Mouse (Mus musculus): Measurements from ENCODE around the gene Rab30. TPM values are rescaled to one million over a fixed set of nuclear protein-coding genes. Genes with fewer than 3 reads are reported as not detected.

The Rab30 gene
- 5.0 and 5.2 TPM in 2 replicates for polyA plus RNA-seq (2015; fragmentation: Nextera tagmentation; extraction: Ambion mirVana)

DNA sequence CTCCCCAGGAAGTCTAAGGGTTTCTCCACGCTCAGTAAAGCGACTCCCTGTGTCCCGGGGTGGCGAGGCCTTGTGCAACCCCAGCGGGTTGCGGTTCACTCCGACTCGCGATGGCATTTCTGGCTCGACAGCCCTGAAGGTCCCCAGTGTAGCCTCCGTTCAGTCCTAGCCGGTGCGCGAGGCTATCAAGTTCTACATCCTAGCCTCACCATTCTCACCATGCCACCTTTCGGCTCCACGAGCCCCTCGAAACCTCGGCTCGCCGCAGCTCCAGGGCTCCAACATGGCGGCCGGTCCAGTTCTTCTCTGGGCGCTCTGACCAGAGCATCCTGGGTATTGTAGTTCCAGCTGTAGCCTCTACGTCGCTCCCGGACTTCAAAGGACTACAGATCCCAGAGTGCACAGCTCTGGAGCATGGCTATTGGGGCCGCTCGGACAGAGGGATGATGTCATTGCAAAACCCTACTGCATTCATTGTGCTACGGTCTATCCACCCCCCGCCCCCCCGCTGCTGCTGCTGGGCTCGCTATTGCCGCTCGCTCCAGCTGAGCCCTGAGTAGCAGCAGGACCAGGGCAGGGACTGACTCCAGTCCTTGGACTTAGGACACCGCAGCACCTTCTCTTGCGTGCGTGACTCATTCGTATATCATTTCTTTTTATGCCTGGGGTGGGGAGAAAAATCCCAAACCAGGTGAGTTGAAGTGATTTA is at the start of gene Rab30:
Gene Rab30 (plus strand): TSS at position 452 of the 709 bp plus-strand sequence.
- WGBS (ENCODE audit: insufficient replicate concordance), result under 1% methylated on average over 38 of the region's 38 CpGs
- H3K27ac ChIP-seq (replicated peaks), result peak within 1 kb of the TSS; percentile 84
- H3K9me3 ChIP-seq (replicated peaks), result no peaks in the 10 kb centered on the region
- peaks cover 25% of the 10 kb centered on the region for H3K36me3 ChIP-seq (replicated peaks)
- H3K4me1 ChIP-seq (replicated peaks), result peaks cover 38% of the 10 kb centered on the region
- H3K4me3 ChIP-seq (replicated peaks), result peak within 1 kb of the TSS; percentile 87
- H3K9ac ChIP-seq, result peak within 1 kb of the TSS; percentile 85
- peaks cover 19% of the 10 kb centered on the region; the same call in 1 of the 2 replicates for H3K27me3 ChIP-seq
- peak within 1 kb of the TSS; percentile 94 for H3K4me2 ChIP-seq
- peak; percentile 99 for ATAC-seq (ENCODE audit: insufficient read depth)

DNA sequence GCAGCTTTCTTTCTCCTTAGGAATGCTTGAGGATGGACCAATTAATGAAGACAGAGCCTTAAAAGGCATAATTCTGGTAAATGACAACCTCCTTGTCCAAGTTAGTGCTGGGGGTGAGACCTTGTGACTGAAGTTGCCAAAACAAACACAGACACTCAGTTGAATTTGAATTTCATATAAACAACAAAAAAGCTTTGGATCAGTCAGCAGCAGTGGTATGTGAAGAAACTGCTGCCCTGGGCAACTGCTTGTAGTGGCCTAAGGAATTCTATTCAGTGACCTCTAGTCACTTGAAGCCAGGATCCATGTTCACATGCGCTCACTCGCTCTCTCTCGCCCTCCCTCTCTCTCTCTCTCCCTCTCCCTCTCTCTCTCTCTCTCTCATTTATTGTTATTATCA is 45.0 kb upstream of the Rab30 start:
- Histone ChIP-seq H3K9ac (no peak overlapping the region), H3K27me3 (no peaks in the 10 kb centered on the region), H3K4me2 (no peak overlapping the region), H3K4me1 (replicated peaks) (no peaks in the 10 kb centered on the region), H3K9me3 (replicated peaks) (no peaks in the 10 kb centered on the region), H3K36me3 (replicated peaks) (no peaks in the 10 kb centered on the region), H3K4me3 (replicated peaks) (no peak overlapping the region), H3K27ac (replicated peaks) (no peak overlapping the region)
- WGBS (ENCODE audit: insufficient replicate concordance), result 76% methylated on average over 3 of the region's 3 CpGs
- ATAC-seq (ENCODE audit: insufficient read depth), result no peak

DNA sequence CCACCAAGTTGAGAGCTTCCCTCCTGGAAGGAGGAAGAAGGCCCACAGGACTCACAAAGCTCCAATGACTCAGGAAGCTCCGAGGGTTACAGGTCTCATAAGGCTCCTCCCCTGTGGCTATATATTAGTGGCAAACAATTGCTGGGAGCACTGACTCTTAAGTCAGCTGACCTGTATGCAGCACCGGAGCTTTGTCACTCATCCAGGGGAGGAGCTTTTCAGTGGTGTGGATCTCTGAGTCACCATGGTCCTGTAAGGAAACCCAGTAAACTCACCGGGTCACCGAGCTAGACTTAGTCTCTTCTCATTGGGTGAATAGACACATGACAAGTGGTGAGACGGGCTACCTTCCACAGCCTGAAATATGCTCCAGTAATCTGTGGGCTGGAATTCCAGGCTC is 42.6 kb upstream of the Rab30 start:
- Histone ChIP-seq H3K36me3 (replicated peaks) (no peaks in the 10 kb centered on the region), H3K9ac (no peak overlapping the region), H3K27me3 (no peaks in the 10 kb centered on the region), H3K4me3 (replicated peaks) (no peak overlapping the region), H3K9me3 (replicated peaks) (no peaks in the 10 kb centered on the region), H3K27ac (replicated peaks) (no peak overlapping the region), H3K4me1 (replicated peaks) (no peaks in the 10 kb centered on the region), H3K4me2 (no peak overlapping the region)
- WGBS (ENCODE audit: insufficient replicate concordance), result 49% methylated on average over 5 of the region's 5 CpGs
- no peak for ATAC-seq (ENCODE audit: insufficient read depth)

DNA sequence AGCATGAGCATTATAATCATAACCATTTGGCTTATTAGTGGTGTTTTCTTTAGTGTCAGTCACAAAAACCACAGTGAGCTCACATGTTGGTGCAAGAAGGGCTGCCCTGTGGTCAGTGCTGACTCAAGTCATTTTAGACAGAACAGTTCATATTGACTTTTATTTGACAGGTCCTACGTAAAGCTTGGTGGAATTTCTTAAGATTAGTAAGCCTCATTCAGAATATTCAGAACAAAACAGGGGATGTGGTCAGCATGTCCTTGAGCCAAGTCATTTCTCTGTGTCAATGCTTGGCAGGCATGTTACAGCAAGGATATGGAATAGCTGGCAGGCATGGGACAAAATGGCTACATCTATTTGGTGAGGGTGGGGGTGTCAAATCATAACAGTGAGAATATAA is 37.7 kb upstream of the Rab30 start:
- no peaks in the 10 kb centered on the region for H3K36me3 ChIP-seq (replicated peaks)
- H3K4me1 ChIP-seq (replicated peaks), result no peaks in the 10 kb centered on the region
- no peaks in the 10 kb centered on the region for H3K27me3 ChIP-seq
- WGBS (ENCODE audit: insufficient replicate concordance), result 56% methylated on average over 1 of the region's 1 CpGs
- H3K9me3 ChIP-seq (replicated peaks), result no peaks in the 10 kb centered on the region
- H3K4me2 ChIP-seq, result no peak overlapping the region
- ATAC-seq (ENCODE audit: insufficient read depth), result no peak
- H3K4me3 ChIP-seq (replicated peaks), result no peak overlapping the region
- H3K9ac ChIP-seq, result no peak overlapping the region
- no peak overlapping the region for H3K27ac ChIP-seq (replicated peaks)

DNA sequence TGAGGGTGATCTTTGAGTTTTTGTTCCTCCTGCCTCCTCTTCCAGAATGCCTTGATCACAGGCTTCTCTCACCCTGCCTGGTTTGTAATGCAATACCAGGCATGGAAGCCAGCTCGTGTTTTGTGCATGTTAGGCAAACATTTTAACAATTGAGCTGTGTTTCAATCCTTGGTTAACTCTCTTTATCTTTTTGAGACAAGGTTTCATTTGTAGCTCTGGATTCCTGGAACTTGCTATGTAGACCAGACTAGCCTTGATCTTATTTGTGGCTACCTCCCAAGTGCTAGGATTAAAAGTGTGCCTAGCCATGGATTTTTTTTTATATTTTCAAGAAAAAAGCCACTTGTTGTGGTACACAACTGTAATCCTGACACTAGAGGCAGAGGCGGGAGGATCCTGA is 35.9 kb upstream of the Rab30 start:
- Histone ChIP-seq H3K27ac (replicated peaks) (no peak overlapping the region), H3K4me2 (no peak overlapping the region), H3K9me3 (replicated peaks) (no peaks in the 10 kb centered on the region), H3K27me3 (no peaks in the 10 kb centered on the region), H3K4me3 (replicated peaks) (no peak overlapping the region), H3K4me1 (replicated peaks) (no peaks in the 10 kb centered on the region), H3K36me3 (replicated peaks) (no peaks in the 10 kb centered on the region), H3K9ac (no peak overlapping the region)
- no peak for ATAC-seq (ENCODE audit: insufficient read depth)
- 50% methylated on average over 2 of the region's 2 CpGs for WGBS (ENCODE audit: insufficient replicate concordance)

DNA sequence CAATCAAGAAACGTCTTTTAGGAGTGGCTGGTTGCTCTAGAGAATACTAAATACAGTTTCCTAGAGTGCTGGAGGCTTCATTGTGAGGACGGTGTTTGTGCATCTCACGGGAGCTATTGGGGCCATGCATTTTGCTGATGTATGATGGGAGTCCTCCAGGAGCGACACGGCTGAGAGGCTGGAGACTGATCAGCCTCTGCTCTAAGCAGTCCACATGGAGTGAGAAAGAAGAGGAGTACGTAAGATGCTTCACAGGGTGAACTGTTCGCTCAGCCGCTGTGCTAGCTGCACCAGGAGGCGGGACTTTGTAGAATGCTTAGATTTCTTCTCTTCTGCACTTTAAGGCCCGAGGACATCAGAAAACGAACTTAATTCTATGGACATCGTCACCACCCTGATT is 34.7 kb upstream of the Rab30 start:
- Histone ChIP-seq H3K9me3 (replicated peaks) (no peaks in the 10 kb centered on the region), H3K9ac (no peak overlapping the region), H3K4me3 (replicated peaks) (no peak overlapping the region), H3K27ac (replicated peaks) (no peak overlapping the region), H3K36me3 (replicated peaks) (no peaks in the 10 kb centered on the region), H3K4me1 (replicated peaks) (no peaks in the 10 kb centered on the region), H3K4me2 (no peak overlapping the region), H3K27me3 (0 out of 2 replicates have a peak, but pooled peaks cover 3% of the 10 kb centered on the region)
- no peak for ATAC-seq (ENCODE audit: insufficient read depth)
- WGBS (ENCODE audit: insufficient replicate concordance), result 67% methylated on average over 12 of the region's 12 CpGs

DNA sequence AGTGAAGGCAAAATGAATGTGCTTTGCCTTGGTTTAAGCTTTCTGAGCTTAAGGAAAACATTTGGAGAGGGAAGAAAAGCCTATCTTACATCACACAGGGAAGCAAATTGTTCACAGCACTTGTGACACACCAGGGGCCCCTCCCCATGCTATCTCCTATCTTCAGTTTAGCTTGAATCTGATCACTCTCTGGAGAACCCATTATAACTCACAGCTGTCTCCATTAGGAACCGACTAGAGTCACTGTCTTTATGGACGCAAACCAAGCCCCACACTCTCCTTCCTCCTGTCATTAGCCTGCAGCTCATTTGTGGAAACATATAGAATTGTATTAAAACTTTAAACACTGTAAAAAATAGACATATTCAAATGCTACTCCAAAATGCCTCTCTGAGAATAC is 31.8 kb upstream of the Rab30 start:
- 46% methylated on average over 2 of the region's 2 CpGs for WGBS (ENCODE audit: insufficient replicate concordance)
- no peak overlapping the region for H3K4me2 ChIP-seq
- no peak overlapping the region for H3K4me3 ChIP-seq (replicated peaks)
- ATAC-seq (ENCODE audit: insufficient read depth), result no peak
- no peaks in the 10 kb centered on the region for H3K36me3 ChIP-seq (replicated peaks)
- H3K9me3 ChIP-seq (replicated peaks), result no peaks in the 10 kb centered on the region
- H3K27me3 ChIP-seq, result 0 out of 2 replicates have a peak, but pooled peaks cover 3% of the 10 kb centered on the region
- no peak overlapping the region for H3K27ac ChIP-seq (replicated peaks)
- no peaks in the 10 kb centered on the region for H3K4me1 ChIP-seq (replicated peaks)
- H3K9ac ChIP-seq, result no peak overlapping the region

DNA sequence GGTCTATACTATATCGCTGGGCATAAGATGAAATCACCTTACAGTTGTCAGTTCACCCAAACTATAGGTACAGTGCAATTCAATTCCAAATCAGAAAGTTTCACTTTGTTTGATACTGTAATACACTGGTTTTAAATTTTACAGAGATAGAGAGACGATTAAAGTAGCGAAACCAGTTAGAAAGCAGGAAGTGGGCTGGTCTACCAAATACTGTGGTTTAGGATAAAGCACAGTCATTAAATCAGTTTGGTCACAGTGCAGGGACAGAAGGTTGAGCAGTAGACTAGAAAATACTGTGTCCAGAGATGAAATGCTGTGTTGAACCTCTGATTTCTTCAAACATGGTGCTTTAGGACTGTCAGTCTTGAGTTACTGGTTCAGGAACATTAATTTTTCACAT is 29.8 kb upstream of the Rab30 start:
- no peak for ATAC-seq (ENCODE audit: insufficient read depth)
- 23% methylated on average over 3 of the region's 3 CpGs for WGBS (ENCODE audit: insufficient replicate concordance)
- no peaks in the 10 kb centered on the region for H3K4me1 ChIP-seq (replicated peaks)
- no peaks in the 10 kb centered on the region for H3K9me3 ChIP-seq (replicated peaks)
- 0 out of 2 replicates have a peak, but pooled peaks cover 3% of the 10 kb centered on the region for H3K27me3 ChIP-seq
- H3K36me3 ChIP-seq (replicated peaks), result no peaks in the 10 kb centered on the region
- H3K27ac ChIP-seq (replicated peaks), result no peak overlapping the region
- no peak overlapping the region for H3K4me3 ChIP-seq (replicated peaks)
- no peak overlapping the region for H3K9ac ChIP-seq
- no peak overlapping the region for H3K4me2 ChIP-seq

DNA sequence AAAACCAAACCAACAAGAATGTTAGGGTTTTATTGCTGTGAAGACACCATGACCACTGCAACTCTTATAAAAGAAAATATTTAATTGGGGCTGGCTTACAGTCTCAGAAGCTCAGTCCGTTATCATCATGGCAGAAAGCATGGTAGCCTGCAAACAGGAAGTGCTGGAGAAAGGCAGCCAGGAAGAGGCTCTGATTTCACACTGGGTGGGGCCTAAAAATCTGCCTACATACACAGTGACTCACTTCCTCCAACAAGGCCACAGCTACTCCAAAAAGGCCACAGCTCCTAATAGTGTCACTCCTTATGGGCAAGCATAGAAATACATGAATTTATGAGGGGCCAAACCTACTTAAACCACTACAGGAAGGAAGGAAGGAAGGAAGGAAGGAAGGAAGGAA is 26.3 kb upstream of the Rab30 start:
- WGBS (ENCODE audit: insufficient replicate concordance), result 41% methylated on average over 1 of the region's 1 CpGs
- Histone ChIP-seq H3K9ac (no peak overlapping the region), H3K9me3 (replicated peaks) (no peaks in the 10 kb centered on the region), H3K4me3 (replicated peaks) (no peak overlapping the region), H3K4me1 (replicated peaks) (no peaks in the 10 kb centered on the region), H3K27ac (replicated peaks) (no peak overlapping the region), H3K27me3 (0 out of 2 replicates have a peak, but pooled peaks cover 3% of the 10 kb centered on the region), H3K36me3 (replicated peaks) (no peaks in the 10 kb centered on the region), H3K4me2 (no peak overlapping the region)
- ATAC-seq (ENCODE audit: insufficient read depth), result no peak

DNA sequence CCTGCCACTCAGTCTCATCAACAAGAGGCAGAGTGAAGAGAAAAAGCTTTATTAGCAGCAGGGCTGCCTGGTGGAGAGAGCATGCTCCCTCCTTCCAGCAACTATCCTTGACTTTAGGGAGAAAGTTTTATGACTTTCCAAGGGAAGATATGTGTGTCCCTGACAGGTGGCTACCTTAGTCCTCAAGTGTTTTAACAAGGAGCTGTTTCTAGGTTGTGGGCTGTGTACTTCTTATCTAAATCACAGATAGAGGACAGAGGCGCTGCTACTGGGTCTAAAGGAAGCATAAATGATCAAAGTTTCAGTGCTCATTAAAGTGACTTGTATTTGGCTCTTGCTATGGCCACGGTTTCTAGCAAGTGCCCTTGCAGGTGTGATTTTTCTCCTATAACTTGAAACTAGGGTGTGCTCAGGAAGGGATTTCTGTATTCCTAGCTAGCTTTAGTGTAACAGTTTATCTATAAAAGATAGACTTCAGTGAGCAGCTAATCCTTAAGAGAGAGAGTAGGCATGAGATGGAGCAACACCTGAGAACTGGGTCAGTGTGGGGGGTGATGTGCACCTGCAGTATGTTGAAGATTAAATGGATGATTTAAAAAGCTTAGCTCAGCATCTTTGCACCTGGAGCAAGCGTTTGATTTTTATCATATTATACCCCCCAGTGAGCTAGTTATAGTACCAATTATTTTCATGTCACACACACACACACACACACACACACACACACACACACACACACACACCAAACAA is 21.1 kb upstream of the Rab30 start:
- H3K4me3 ChIP-seq (replicated peaks), result no peak overlapping the region
- no peak overlapping the region for H3K27ac ChIP-seq (replicated peaks)
- H3K4me2 ChIP-seq, result no peak overlapping the region
- no peak for ATAC-seq (ENCODE audit: insufficient read depth)
- H3K9ac ChIP-seq, result no peak overlapping the region
- H3K36me3 ChIP-seq (replicated peaks), result no peaks in the 10 kb centered on the region
- H3K27me3 ChIP-seq, result no peaks in the 10 kb centered on the region
- 48% methylated on average over 3 of the region's 3 CpGs for WGBS (ENCODE audit: insufficient replicate concordance)
- H3K4me1 ChIP-seq (replicated peaks), result no peaks in the 10 kb centered on the region
- no peaks in the 10 kb centered on the region for H3K9me3 ChIP-seq (replicated peaks)

DNA sequence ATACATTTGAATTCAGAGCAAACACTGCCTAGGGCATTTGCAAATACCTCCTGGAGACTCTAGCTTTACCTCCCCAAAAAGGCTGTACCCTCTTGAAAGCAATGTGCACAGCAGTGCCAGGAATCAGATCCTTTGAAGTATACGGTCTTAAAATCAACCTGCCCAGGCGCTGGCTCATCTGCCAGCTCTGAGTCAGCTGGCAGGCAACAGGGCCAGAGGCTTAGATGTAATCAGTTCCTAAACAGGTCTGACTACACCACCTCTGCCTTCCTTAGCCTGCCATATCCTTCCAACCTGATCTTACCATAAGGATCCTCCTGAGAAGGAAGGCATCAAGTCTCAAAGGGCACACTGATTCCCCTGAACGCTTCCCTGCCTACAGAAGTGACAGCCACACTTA is 17.7 kb upstream of the Rab30 start:
- no peak overlapping the region for H3K4me2 ChIP-seq
- no peak for ATAC-seq (ENCODE audit: insufficient read depth)

More for the DNA sequence above, 17.7 kb upstream of the Rab30 start:
- Histone ChIP-seq H3K36me3 (replicated peaks) (no peaks in the 10 kb centered on the region), H3K4me3 (replicated peaks) (no peak overlapping the region), H3K27me3 (no peaks in the 10 kb centered on the region), H3K4me1 (replicated peaks) (no peaks in the 10 kb centered on the region), H3K9me3 (replicated peaks) (no peaks in the 10 kb centered on the region), H3K9ac (no peak overlapping the region), H3K27ac (replicated peaks) (no peak overlapping the region)
- WGBS (ENCODE audit: insufficient replicate concordance), result 30% methylated on average over 3 of the region's 3 CpGs
